In genomic region chr6:34331379-34331778, GRCm38 (mm10) we compare ENCODE assay signal across 30 mouse cellular contexts. TPM values are rescaled to one million over a fixed set of nuclear protein-coding genes. Genes with fewer than 3 reads are reported as not detected.
A peak's percentile ranks its signal among the peaks of the same experiment; 100 is the strongest.
DNase-seq lines count a peak whose midpoint lies in the region; TF ChIP-seq lines count a peak whose summit lies in the region.
"Had no signal": no experiment of that assay in that cellular context is flagged by ENCODE, and none has a peak within 500 bp of the region (broad histone marks: within the 10 kb centered on the region; RNA-seq: fewer than 3 reads in every experiment).

No protein-coding gene starts in this region.

- peak; percentile 83 to 89 for DNase-seq in adrenal gland, adult (ENCODE audit: inconsistent age in 2 of 2, low spot score in 1 of 2)
- DNase-seq in adrenal gland, adult 18-20 months (ENCODE audit: low spot score in 2 of 2) = no peak
- DNase-seq in CH12.LX (ENCODE audit: extremely low read depth) = peak; percentile 36
- DNase-seq in adrenal gland, postnatal 10 days = peak; percentile 60
- DNase-seq in testis, postnatal 10 days (ENCODE audit: low spot score) = peak; percentile 64
- DNase-seq in thymus, postnatal 10 days (ENCODE audit: low spot score in 2 of 2) = no peak
- DNase-seq in liver = no peak
- DNase-seq: cerebellum, adult 11-12 months; cerebellum, adult 9-11 months; forebrain, postnatal 0 days; gastrocnemius, postnatal 10 days; heart, postnatal 4 days; kidney, adult 9 months; kidney, postnatal 10 days; layer of hippocampus, postnatal 36 days; left cerebral cortex, postnatal 4 days; liver, embryonic 13.5 days; lung, adult 18-20 months; lung, postnatal 10 days; thymus, adult 2 months had no signal

- H3K27me3 ChIP-seq in CH12.LX (replicated peaks) = no peaks in the 10 kb centered on the region
- H3K27me3 ChIP-seq: embryonic facial prominence, embryonic 13.5 days; liver, embryonic 13.5 days; midbrain, embryonic 13.5 days; neural tube, embryonic 13.5 days had no signal

- in situ Hi-C loops in CH12.LX (cut with MboI; ENCODE audit: low pct_ligation_motif_present, low pct_unique_long_range_greater_than_20kb, low sequenced_read_pairs) = no loop called here

- no peaks in the 10 kb centered on the region for H3K36me3 ChIP-seq in CH12.LX (replicated peaks in 1 of 2; ENCODE audit: control insufficient read depth in 1 of 2, insufficient read depth in 1 of 2, low read length in 1 of 2)
- H3K36me3 ChIP-seq: embryonic facial prominence, embryonic 13.5 days; forebrain, embryonic 10.5 days; liver, embryonic 13.5 days; midbrain, embryonic 13.5 days; neural tube, embryonic 13.5 days had no signal

- H3K4me3 ChIP-seq in CH12.LX (replicated peaks in 1 of 3; ENCODE audit: low read depth in 2 of 3, low read length in 2 of 3, poor library complexity in 1 of 3) = no peak overlapping the region
- H3K4me3 ChIP-seq: embryonic facial prominence, embryonic 13.5 days; forebrain, embryonic 10.5 days; liver, embryonic 13.5 days; midbrain, embryonic 13.5 days; neural tube, embryonic 13.5 days had no signal

- no peak for TF ChIP-seq RAD21 in CH12.LX (IDR thresholded peaks at IDR 0.05; ENCODE audit: low read depth, low read length)

- TF ChIP-seq POLR2A in CH12.LX (IDR thresholded peaks at IDR 0.05; ENCODE audit: low read depth, low read length) = no peak

- H3K4me1 ChIP-seq in CH12.LX (ENCODE audit: control insufficient read depth in 1 of 2, insufficient read depth in 2 of 2) = peaks cover 10 to 16% of the 10 kb centered on the region in 2 experiments
- H3K4me1 ChIP-seq: embryonic facial prominence, embryonic 13.5 days; forebrain, embryonic 10.5 days; liver, embryonic 13.5 days; midbrain, embryonic 13.5 days; neural tube, embryonic 13.5 days had no signal

- peak; percentile 71 for TF ChIP-seq EP300 in CH12.LX (IDR thresholded peaks at IDR 0.05; ENCODE audit: low read length)

- no peak overlapping the region for H3K9ac ChIP-seq in CH12.LX (ENCODE audit: insufficient read depth, low read depth)
- H3K9ac ChIP-seq: embryonic facial prominence, embryonic 13.5 days; forebrain, postnatal 0 days; hindbrain, embryonic 14.5 days; liver, embryonic 13.5 days; midbrain, embryonic 13.5 days; neural tube, embryonic 13.5 days had no signal

- no peak for TF ChIP-seq CTCF in CH12.LX (conservative IDR thresholded peaks at IDR 0.05 in 1 of 2, IDR thresholded peaks at IDR 0.05 in 1 of 2; ENCODE audit: low read depth in 2 of 2, low read length in 2 of 2)

- no peaks in the 10 kb centered on the region for H3K79me2 ChIP-seq in CH12.LX (replicated peaks; ENCODE audit: control insufficient read depth, extremely low read depth, insufficient read depth, poor library complexity, severe bottlenecking)

- peak overlapping the region; percentile 60 for H3K27ac ChIP-seq in CH12.LX (ENCODE audit: insufficient read depth, low read depth)
- H3K27ac ChIP-seq: embryonic facial prominence, embryonic 13.5 days; forebrain, embryonic 10.5 days; hindbrain, embryonic 14.5 days; liver, embryonic 13.5 days; macrophage; midbrain, embryonic 13.5 days; neural tube, embryonic 13.5 days had no signal

- dilution Hi-C loops in CH12.LX (cut with MboI; ENCODE audit: extremely low pct_ligation_motif_present, extremely low pct_unique_long_range_greater_than_20kb, low sequenced_read_pairs) = no loop called here

- peak overlapping the region; percentile 15; the same call in 1 of the 2 replicates for H3K4me2 ChIP-seq in CH12.LX (ENCODE audit: insufficient read depth, low read depth, poor library complexity, severe bottlenecking)
- H3K4me2 ChIP-seq: embryonic facial prominence, embryonic 13.5 days; heart, embryonic 11.5 days; hindbrain, embryonic 14.5 days; liver, embryonic 13.5 days; midbrain, embryonic 13.5 days; neural tube, embryonic 13.5 days had no signal

- no peaks in the 10 kb centered on the region for H3K9me3 ChIP-seq in CH12.LX (replicated peaks; ENCODE audit: low read length)
- H3K9me3 ChIP-seq: embryonic facial prominence, embryonic 13.5 days; forebrain, embryonic 10.5 days; liver, embryonic 13.5 days; midbrain, embryonic 13.5 days; neural tube, embryonic 13.5 days had no signal

TF ChIP-seq in CH12.LX, 34 proteins besides CTCF, POLR2A, EP300 and RAD21:
- no peak for TF ChIP-seq NELFE (IDR thresholded peaks at IDR 0.05; ENCODE audit: low read depth, low read length)
- TF ChIP-seq JUN (IDR thresholded peaks at IDR 0.05; ENCODE audit: insufficient read depth, low read depth, low read length) = peak; percentile 44
- TF ChIP-seq MXI1 (IDR thresholded peaks at IDR 0.05; ENCODE audit: low read depth, low read length) = peak; percentile 33; the same call in 1 of the 2 replicates
- TF ChIP-seq HCFC1 (IDR thresholded peaks at IDR 0.05; ENCODE audit: low read depth, low read length) = peak; percentile 21; the same call in 1 of the 2 replicates
- no peak for TF ChIP-seq NRF1 (IDR thresholded peaks at IDR 0.05; ENCODE audit: low read depth, low read length)
- TF ChIP-seq MAX (IDR thresholded peaks at IDR 0.05; ENCODE audit: low read length) = peak; percentile 75; the same call in 1 of the 2 replicates
- TF ChIP-seq MEF2A (IDR thresholded peaks at IDR 0.05; ENCODE audit: borderline replicate concordance, low read depth, low read length) = peak; percentile 75
- peak; percentile 14; the same call in 1 of the 2 replicates for TF ChIP-seq JUND (conservative IDR thresholded peaks at IDR 0.05; ENCODE audit: low read depth, low read length)
- TF ChIP-seq SIN3A (IDR thresholded peaks at IDR 0.05; ENCODE audit: low read length) = no peak
- TF ChIP-seq IRF4 (IDR thresholded peaks at IDR 0.05; ENCODE audit: low read depth, low read length) = peak; percentile 65
- TF ChIP-seq MYC (IDR thresholded peaks at IDR 0.05; ENCODE audit: low read depth, low read length) = no peak
- 0 out of 2 replicates have a peak, but pooled peaks have one; percentile 47 for TF ChIP-seq RCOR1 (conservative IDR thresholded peaks at IDR 0.05; ENCODE audit: low read depth, low read length)
- TF ChIP-seq CHD2 (IDR thresholded peaks at IDR 0.05; ENCODE audit: low read length) = 0 out of 2 replicates have a peak, but pooled peaks have one; percentile 33
- peak; percentile 53 for TF ChIP-seq BHLHE40 (IDR thresholded peaks at IDR 0.05; ENCODE audit: low read depth, low read length)
- TF ChIP-seq ETS1 (conservative IDR thresholded peaks at IDR 0.05; ENCODE audit: low read depth, low read length) = peak; percentile 37
TF ChIP-seq in CH12.LX: peak in this region for 11.

RNA-seq across cellular contexts. Expression of gene Akr1b3, which starts 14.1 kb away (rescaled TPM):
- total RNA-seq in adrenal gland, adult 18-20 months (2021) = 100 to 1,000 TPM; 302 to 310 TPM
- 313 and 382 TPM in 2 replicates for total RNA-seq in CH12.LX (2012; rRNA removed)
- total RNA-seq in CH12.LX (2014; rRNA removed) = 257 and 264 TPM in 2 replicates
- polyA plus RNA-seq in CH12.LX (2012; ENCODE audit: insufficient read length, low read depth) = 344 and 359 TPM in 2 replicates
- total RNA-seq in adrenal gland, postnatal 10 days (2021) = 100 to 1,000 TPM; 136 to 140 TPM

RNA-seq across cellular contexts. Expression of gene Akr1b8, which starts 22.5 kb away (rescaled TPM):
- 100 to 1,000 TPM; 227 to 304 TPM for total RNA-seq in adrenal gland, adult 18-20 months (2021)
- total RNA-seq in CH12.LX (2012; rRNA removed) (0.13 and 0.21 TPM in 2 replicates), CH12.LX (2014; rRNA removed) (not detected in 2 replicates)
- not detected in 2 replicates for polyA plus RNA-seq in CH12.LX (2012; ENCODE audit: insufficient read length, low read depth)
- 100 to 1,000 TPM in 1 of 2 experiments, 10 to 100 TPM in 1; 53.8 to 120 TPM for total RNA-seq in adrenal gland, postnatal 10 days (2021)
- total RNA-seq: common myeloid progenitor, adult 5-6 weeks; megakaryocyte-erythroid progenitor cell, adult 5-6 weeks had no signal
- polyA plus RNA-seq: activated CD4-positive, CD25-positive, alpha-beta regulatory T cell, adult 4 months had no signal

RNA-seq across cellular contexts. Expression of gene Akr1b10, which starts 52.6 kb away (rescaled TPM):
- 100 to 1,000 TPM; 154 to 191 TPM for total RNA-seq in adrenal gland, adult 18-20 months (2021)
- total RNA-seq in CH12.LX (2012; rRNA removed) (20.3 and 20.7 TPM in 2 replicates), CH12.LX (2014; rRNA removed) (29.6 and 34.0 TPM in 2 replicates)
- polyA plus RNA-seq in CH12.LX (2012; ENCODE audit: insufficient read length, low read depth) = 29.3 and 34.7 TPM in 2 replicates
- total RNA-seq in adrenal gland, postnatal 10 days (2021) = 10 to 100 TPM; 84.6 to 85.5 TPM

Comparison
In these comparisons a context has a peak if more than half of its experiments do, and no peak if none do; other contexts are left out.
1. DNase-seq: peak in adrenal gland, adult (2 of 2), CH12.LX (single experiment), adrenal gland, postnatal 10 days (single experiment) and testis, postnatal 10 days (single experiment); none in adrenal gland, adult 18-20 months (0 of 2), thymus, postnatal 10 days (0 of 2) and liver (single experiment).
2. RNA of gene Akr1b8, which starts 22.5 kb away (total RNA-seq): 227 to 304 TPM in adrenal gland, adult 18-20 months and 53.8 to 120 TPM in adrenal gland, postnatal 10 days; 0.13 to 0.21 TPM in CH12.LX; every median in the first group is over 10 times any median in the second.